Mouse (Mus musculus) liver, embryonic 14.5 days (tissue): ENCODE measurements around the gene Ppp4c. TPM values are rescaled to one million over a fixed set of nuclear protein-coding genes. Genes with fewer than 3 reads are reported as not detected.

Experiments used
- ATAC-seq: fragments of 200-750 bp; cut with Nextera tagmentation; 2 replicates; pipeline ENCODE4 v1.8.0; 2017; ENCODE audit warnings: moderate number of reproducible peaks, mild to moderate bottlenecking, moderate library complexity; ENCODE audit not compliant: insufficient read depth
- DNase-seq, 3 experiments: peaks; one replicate each; pipeline ENCODE4 v3.0.0-alpha.2; 2012 to 2013; ENCODE audit warnings: low read depth in 3 of 3, low spot score in 3 of 3
- H3K27ac ChIP-seq: fragments of 300-500 bp; sonication (generic); 2 replicates; pipeline ENCODE4 v1.5.1; 2014; ENCODE audit warnings: moderate library complexity, mild to moderate bottlenecking, control low read depth, inconsistent platforms
- H3K27me3 ChIP-seq: fragments of 300-500 bp; sonication (generic); 2 replicates; pipeline ENCODE4 v1.6.1; 2014; ENCODE audit warnings: mild to moderate bottlenecking, low read length, moderate library complexity; ENCODE audit not compliant: control insufficient read depth, insufficient read depth
- H3K36me3 ChIP-seq: fragments of 300-500 bp; sonication (generic); replicated peaks from 2 replicates; pipeline ENCODE4 v1.6.1; 2014; ENCODE audit warnings: low read depth; ENCODE audit not compliant: control insufficient read depth, insufficient read depth
- H3K4me1 ChIP-seq, 2 experiments: fragments of 200-500 bp in 1 of 2; fragments of 300-500 bp in 1 of 2; sonication (generic) in 1 of 2; replicated peaks; 2 replicates each; pipeline ENCODE4 v1.6.1; 2012 to 2014; ENCODE audit warnings: antibody characterized with exemption in 1 of 2, inconsistent platforms in 1 of 2, low read length in 1 of 2; ENCODE audit not compliant: control insufficient read depth in 2 of 2, insufficient read depth in 2 of 2
- H3K4me2 ChIP-seq: fragments of 300-500 bp; sonication (generic); 2 replicates; pipeline ENCODE4 v1.6.1; 2014; ENCODE audit warnings: low read depth, mild to moderate bottlenecking, control low read depth, moderate library complexity
- H3K4me3 ChIP-seq, 2 experiments: fragments of 200-500 bp in 1 of 2; fragments of 300-500 bp in 1 of 2; sonication (generic) in 1 of 2; 2 replicates each; pipeline ENCODE4 v1.5.1; 2012 to 2014; ENCODE audit warnings: low read depth in 2 of 2, low read length in 2 of 2, mild to moderate bottlenecking in 2 of 2, control low read depth in 1 of 2, inconsistent platforms in 1 of 2, moderate library complexity in 1 of 2; ENCODE audit not compliant: insufficient read depth in 1 of 2
- H3K9ac ChIP-seq: fragments of 300-500 bp; sonication (generic); replicated peaks from 2 replicates; pipeline ENCODE4 v1.6.1; 2014; ENCODE audit warnings: mild to moderate bottlenecking, control low read depth, moderate library complexity
- H3K9me3 ChIP-seq: fragments of 300-500 bp; sonication (generic); 2 replicates; pipeline ENCODE4 v1.6.1; 2016; ENCODE audit warnings: low read length, mixed read lengths; ENCODE audit not compliant: control insufficient read depth
- CTCF ChIP-seq: IDR thresholded peaks from 2 replicates; pipeline ENCODE4 v1.5.1; 2016; ENCODE audit warnings: antibody characterized with exemption, low read depth, control low read depth
- EP300 ChIP-seq: IDR thresholded peaks from 2 replicates; pipeline ENCODE4 v1.6.1; 2016; ENCODE audit warnings: antibody characterized with exemption, low read depth
- WGBS: fragments of 180-500 bp; shearing (Covaris S2); extraction: QIAGEN DNeasy Blood & Tissue Kit; methylation state at CpG from one replicate; pipeline ENCODE4 v1.1.7; 2014; ENCODE audit not compliant: insufficient replicate concordance; 5-methylcytosine and 5-hydroxymethylcytosine counted together
- polyA plus RNA-seq, 2 experiments: library from polyadenylated mRNA; depleted of rRNA in 1 of 2; stranded (reverse) in 1 of 2; unstranded in 1 of 2; fragments of >200 nt; fragmentation: Nextera tagmentation in 1 of 2; extraction: Ambion mirVana in 1 of 2; gene quantifications; 2 replicates each; pipeline versions ENCODE4 v1.2.1 to v1.2.3; 2012 to 2014

Ppp4c gene
- polyA plus RNA-seq, 2 experiments = 83.2 to 105 TPM

- Histone ChIP-seq H3K4me1 (peaks cover 7 to 14% of the 10 kb centered on the region in 2 experiments; a peak in 3 of 4 replicates), H3K4me2 (peak overlapping the region; percentile 75), H3K27me3 (no peaks in the 10 kb centered on the region), H3K9me3 (no peaks in the 10 kb centered on the region), H3K36me3 (no peaks in the 10 kb centered on the region; the same call in 1 of the 2 replicates), H3K4me3 (peak overlapping the region; percentile 36 to 56), H3K9ac (peak overlapping the region; percentile 61), H3K27ac (peak overlapping the region; percentile 38)
- DNase-seq (peak; percentile 72 to 75 (median 73)), ATAC-seq (peak; percentile 92)
- 2% methylated on average over 42 of the region's 43 CpGs for WGBS
- TF ChIP-seq EP300 = no peak
- peak; percentile 46 for TF ChIP-seq CTCF
These were observed 16.6 kb upstream of the Ppp4c start for GRCm38 (mm10) chr7:126808703-126809455.

DNA sequence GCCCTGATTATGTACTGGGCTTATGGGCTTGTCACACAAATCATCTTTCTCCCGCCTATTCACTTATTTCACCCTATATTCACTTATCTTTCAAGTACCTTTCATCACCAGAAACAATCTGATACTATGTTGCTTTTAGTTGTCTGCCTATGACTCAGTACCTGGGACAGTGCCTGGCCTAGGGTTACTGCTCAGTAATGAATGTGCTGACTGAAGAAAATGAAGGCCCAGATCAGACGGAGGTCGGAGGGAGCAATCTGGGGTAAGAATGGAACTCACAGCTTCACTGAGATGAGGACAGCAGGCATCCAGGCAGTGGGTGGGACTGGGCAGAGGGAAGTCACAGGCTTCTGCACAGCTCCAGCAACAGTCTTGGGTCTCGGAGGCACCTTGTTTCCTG is 15.1 kb upstream of the Ppp4c start:
- Histone ChIP-seq H3K4me2 (no peak overlapping the region), H3K9ac (no peak overlapping the region), H3K4me1 (peaks cover 7 to 16% of the 10 kb centered on the region in 2 experiments; a peak in 3 of 4 replicates), H3K36me3 (no peaks in the 10 kb centered on the region; the same call in 1 of the 2 replicates), H3K27me3 (no peaks in the 10 kb centered on the region), H3K27ac (no peak overlapping the region), H3K4me3 (no peak overlapping the region), H3K9me3 (no peaks in the 10 kb centered on the region)
- ATAC-seq (no peak), DNase-seq (no peak)
- no peak for TF ChIP-seq CTCF
- TF ChIP-seq EP300 = no peak
- WGBS = 66% methylated on average over 4 of the region's 4 CpGs

DNA sequence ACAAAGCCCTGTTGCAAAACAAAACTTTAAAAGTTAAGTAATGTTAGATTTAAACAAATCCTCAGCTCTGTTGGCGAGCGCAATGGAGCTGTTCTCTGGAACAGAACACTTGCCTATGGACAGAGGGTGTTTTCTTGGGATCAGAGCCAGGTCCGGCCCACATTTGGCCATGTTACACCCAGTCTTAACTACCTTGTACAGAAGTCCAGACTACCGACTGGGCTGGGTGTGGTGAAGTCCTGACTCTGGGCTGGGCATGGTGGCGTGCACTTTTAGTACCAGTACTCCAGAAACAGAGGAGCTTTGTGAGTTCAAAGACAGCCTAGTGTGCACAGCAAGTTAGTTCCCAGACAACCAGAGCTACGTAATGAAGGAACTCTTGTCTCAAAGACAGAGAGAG is 14.7 kb upstream of the Ppp4c start:
- 66% methylated on average over 6 of the region's 6 CpGs for WGBS
- ATAC-seq (no peak), DNase-seq (no peak)

DNA sequence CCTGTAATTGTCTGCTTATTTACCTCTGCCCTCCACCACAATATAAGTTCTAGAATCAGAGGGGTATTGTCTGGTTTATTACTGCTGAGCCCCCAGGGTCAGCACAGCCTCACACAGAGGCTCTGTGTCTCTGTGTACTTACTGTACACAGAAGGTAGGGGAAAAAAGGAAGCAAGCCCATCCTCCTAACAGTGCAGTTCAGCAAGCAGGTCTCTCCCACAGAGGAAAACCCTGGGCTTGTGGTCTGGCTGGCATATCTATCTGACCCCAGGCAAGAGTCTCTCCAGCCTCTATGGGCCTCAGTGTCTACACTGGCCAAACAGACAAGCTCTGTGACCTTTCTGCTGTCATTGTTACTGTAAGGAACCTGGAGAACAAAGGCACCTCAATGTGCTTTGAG is 11.5 kb upstream of the Ppp4c start:
- peaks cover 11 to 15% of the 10 kb centered on the region in 2 experiments for H3K4me1 ChIP-seq

More for the DNA sequence above, 14.7 kb upstream of the Ppp4c start:
- H3K9me3 ChIP-seq = no peaks in the 10 kb centered on the region
- no peak overlapping the region for H3K4me2 ChIP-seq
- H3K27me3 ChIP-seq = no peaks in the 10 kb centered on the region
- no peaks in the 10 kb centered on the region; the same call in 1 of the 2 replicates for H3K36me3 ChIP-seq
- H3K4me1 ChIP-seq = peaks cover 7 to 16% of the 10 kb centered on the region in 2 experiments; a peak in 3 of 4 replicates
- TF ChIP-seq EP300 (no peak), CTCF (no peak)
- no peak overlapping the region for H3K27ac ChIP-seq
- H3K4me3 ChIP-seq = no peak overlapping the region
- no peak overlapping the region for H3K9ac ChIP-seq

DNA sequence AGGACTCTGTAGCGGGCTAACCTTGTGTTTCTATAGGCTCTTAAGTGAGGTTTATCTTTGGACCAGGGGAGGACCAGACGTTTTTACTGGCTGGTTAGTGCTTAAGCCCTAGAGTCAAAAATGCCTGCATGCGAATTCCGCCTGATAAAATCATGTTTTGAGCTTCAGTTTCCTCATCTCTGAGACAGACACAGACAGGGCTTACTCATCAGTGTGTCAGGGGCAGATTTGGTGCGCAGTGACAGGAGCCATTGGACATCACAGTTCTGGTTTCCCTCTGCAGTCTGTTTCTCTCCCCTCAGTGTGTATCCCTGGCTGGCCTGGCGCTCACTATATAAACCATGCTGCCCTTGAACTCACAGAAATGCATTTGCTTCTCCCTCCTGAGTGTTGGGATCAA is 10.9 kb upstream of the Ppp4c start:
- DNase-seq (no peak), ATAC-seq (no peak)
- Histone ChIP-seq H3K4me3 (no peak overlapping the region), H3K4me2 (no peak overlapping the region), H3K9me3 (no peaks in the 10 kb centered on the region), H3K27ac (no peak overlapping the region), H3K9ac (no peak overlapping the region), H3K36me3 (no peaks in the 10 kb centered on the region; the same call in 1 of the 2 replicates), H3K4me1 (peaks cover 8 to 14% of the 10 kb centered on the region in 2 experiments), H3K27me3 (no peaks in the 10 kb centered on the region)
- WGBS = 34% methylated on average over 6 of the region's 6 CpGs
- TF ChIP-seq CTCF (no peak), EP300 (no peak)

More for the DNA sequence above, 11.5 kb upstream of the Ppp4c start:
- H3K27ac ChIP-seq = no peak overlapping the region
- H3K9me3 ChIP-seq = no peaks in the 10 kb centered on the region
- no peak overlapping the region for H3K4me3 ChIP-seq
- ATAC-seq (no peak), DNase-seq (no peak)
- no peak for TF ChIP-seq EP300
- no peak for TF ChIP-seq CTCF
- H3K4me2 ChIP-seq = no peak overlapping the region
- H3K27me3 ChIP-seq = no peaks in the 10 kb centered on the region
- no peaks in the 10 kb centered on the region; the same call in 1 of the 2 replicates for H3K36me3 ChIP-seq
- no peak overlapping the region for H3K9ac ChIP-seq
